Mouse (Mus musculus) layer of hippocampus, postnatal 25 days (tissue): Measurements from ENCODE around the gene Cacna1c. TPM values are rescaled to one million over a fixed set of nuclear protein-coding genes. Genes with fewer than 3 reads are reported as not detected.

Experiments used
- DNase-seq, 2 experiments: peaks; one replicate each; pipeline ENCODE4 v3.0.0; 2022; ENCODE audit warnings: mixed read lengths in 2 of 2, low spot score in 1 of 2; ENCODE audit errors: extremely low spot score in 1 of 2
- total RNA-seq, 2 experiments: library from RNA; stranded (reverse); gene quantifications; 2 replicates each; pipeline ENCODE4 v1.2.3; 2021

The Cacna1c gene
- 10 to 100 TPM; 69.0 to 86.7 TPM for total RNA-seq

GRCm38 (mm10) chr6:119196382-119197305 lies at the start of gene Cacna1c:
Gene Cacna1c (minus strand): TSS chr6:119196418.
- no peak for DNase-seq

- no peak for DNase-seq
Measured at GRCm38 (mm10) chr6:119240871-119241705, 44.9 kb upstream of the Cacna1c start.

GRCm38 (mm10) chr6:119240256-119240655 lies 44.0 kb upstream of the Cacna1c start:
- no peak for DNase-seq

GRCm38 (mm10) chr6:119239341-119240005 lies 43.3 kb upstream of the Cacna1c start:
- DNase-seq = no peak

- DNase-seq = peak; percentile 56 to 73
Measured at GRCm38 (mm10) chr6:119237427-119237989, 41.3 kb upstream of the Cacna1c start.

- DNase-seq = no peak
Measured at GRCm38 (mm10) chr6:119236241-119236640, 40.0 kb upstream of the Cacna1c start, which contains the start of gene Cacna2d4. Gene Cacna2d4 (plus strand): TSS chr6:119236526.

GRCm38 (mm10) chr6:119235441-119235840 lies 39.2 kb upstream of the Cacna1c start:
- DNase-seq = no peak

- no peak for DNase-seq
Measured at GRCm38 (mm10) chr6:119233066-119233465, 36.8 kb upstream of the Cacna1c start.

- DNase-seq = no peak
Measured at GRCm38 (mm10) chr6:119228861-119229603, 32.8 kb upstream of the Cacna1c start.

GRCm38 (mm10) chr6:119227001-119227400 lies 30.8 kb upstream of the Cacna1c start:
- DNase-seq = no peak

GRCm38 (mm10) chr6:119225731-119226130 lies 29.5 kb upstream of the Cacna1c start:
- DNase-seq = peak in 1 of 2 experiments; percentile 5

- peak in 1 of 2 experiments; percentile 5 for DNase-seq
Measured at GRCm38 (mm10) chr6:119225226-119225625, 29.0 kb upstream of the Cacna1c start.

GRCm38 (mm10) chr6:119224451-119225195 lies 28.4 kb upstream of the Cacna1c start:
- DNase-seq = peak in 1 of 2 experiments; percentile 17

- DNase-seq = peak in 1 of 2 experiments; percentile 57
Measured at GRCm38 (mm10) chr6:119220297-119220696, 24.1 kb upstream of the Cacna1c start.

GRCm38 (mm10) chr6:119219237-119219870 lies 23.1 kb upstream of the Cacna1c start:
- peak in 1 of 2 experiments; percentile 4 for DNase-seq

GRCm38 (mm10) chr6:119218591-119218990 lies 22.4 kb upstream of the Cacna1c start:
- DNase-seq = peak; percentile 3 to 5

- peak; percentile 2 to 5 for DNase-seq
Measured at GRCm38 (mm10) chr6:119217661-119218060, 21.4 kb upstream of the Cacna1c start.

GRCm38 (mm10) chr6:119215040-119215613 lies 18.9 kb upstream of the Cacna1c start:
- DNase-seq = peak; percentile 1 to 8
